Mouse (Mus musculus): Measurements from ENCODE around the gene Gmpr. TPM values are rescaled to one million over a fixed set of nuclear protein-coding genes. Genes with fewer than 3 reads are reported as not detected.

The Gmpr gene
- polyA plus RNA-seq, 1 experiment from 2014 or later = 23.4 TPM

- Histone ChIP-seq H3K4me3 (ENCODE audit: low read length) (no peak overlapping the region), H3K27ac (ENCODE audit: low read length) (no peak overlapping the region), H3K36me3 (ENCODE audit: control insufficient read depth, insufficient read depth, low read length) (peaks cover 3% of the 10 kb centered on the region; the same call in 1 of the 2 replicates), H3K27me3 (ENCODE audit: control insufficient read depth, insufficient read depth, low read depth, low read length) (no peaks in the 10 kb centered on the region), H3K4me1 (replicated peaks; ENCODE audit: control insufficient read depth, insufficient read depth, low read length) (peaks cover 11% of the 10 kb centered on the region), H3K9me3 (ENCODE audit: control insufficient read depth, low read length) (no peaks in the 10 kb centered on the region), H3K9ac (ENCODE audit: low read length) (no peak overlapping the region), H3K4me2 (ENCODE audit: low read depth, low read length) (no peak overlapping the region)
- 0 out of 2 replicates have a peak, but pooled peaks have one; percentile 20 for ATAC-seq (ENCODE audit: low read depth)
- 1% methylated on average over 6 of the region's 6 CpGs for WGBS
Observed at GRCm38 (mm10) chr13:45571795-45572262, 64.6 kb downstream of the Gmpr start.

GRCm38 (mm10) chr13:45572768-45573167, 65.5 kb downstream of the Gmpr start:
- no peaks in the 10 kb centered on the region for H3K27me3 ChIP-seq (ENCODE audit: control insufficient read depth, insufficient read depth, low read depth, low read length)
- H3K36me3 ChIP-seq (ENCODE audit: control insufficient read depth, insufficient read depth, low read length) = no peaks in the 10 kb centered on the region
- ATAC-seq (ENCODE audit: low read depth) = no peak
- H3K9me3 ChIP-seq (ENCODE audit: control insufficient read depth, low read length) = no peaks in the 10 kb centered on the region
- WGBS = 20% methylated on average over 4 of the region's 4 CpGs
- H3K4me2 ChIP-seq (ENCODE audit: low read depth, low read length) = no peak overlapping the region
- H3K4me1 ChIP-seq (replicated peaks; ENCODE audit: control insufficient read depth, insufficient read depth, low read length) = peaks cover 14% of the 10 kb centered on the region
- H3K9ac ChIP-seq (ENCODE audit: low read length) = no peak overlapping the region
- H3K27ac ChIP-seq (ENCODE audit: low read length) = no peak overlapping the region
- H3K4me3 ChIP-seq (ENCODE audit: low read length) = no peak overlapping the region

- no peaks in the 10 kb centered on the region for H3K36me3 ChIP-seq (ENCODE audit: control insufficient read depth, insufficient read depth, low read length)
- H3K4me3 ChIP-seq (ENCODE audit: low read length) = no peak overlapping the region
- peak overlapping the region; percentile 76 for H3K27ac ChIP-seq (ENCODE audit: low read length)
- peaks cover 28% of the 10 kb centered on the region for H3K4me1 ChIP-seq (replicated peaks; ENCODE audit: control insufficient read depth, insufficient read depth, low read length)
- peak; percentile 55; the same call in 1 of the 2 replicates for ATAC-seq (ENCODE audit: low read depth)
- H3K9me3 ChIP-seq (ENCODE audit: control insufficient read depth, low read length) = no peaks in the 10 kb centered on the region
- no peak overlapping the region for H3K9ac ChIP-seq (ENCODE audit: low read length)
- no peak overlapping the region for H3K4me2 ChIP-seq (ENCODE audit: low read depth, low read length)
- no peaks in the 10 kb centered on the region for H3K27me3 ChIP-seq (ENCODE audit: control insufficient read depth, insufficient read depth, low read depth, low read length)
- 36% methylated on average over 4 of the region's 4 CpGs for WGBS
Observed at GRCm38 (mm10) chr13:45576185-45576584, 68.9 kb downstream of the Gmpr start.

GRCm38 (mm10) chr13:45577366-45577765, 70.1 kb downstream of the Gmpr start:
- Histone ChIP-seq H3K9ac (ENCODE audit: low read length) (no peak overlapping the region), H3K36me3 (ENCODE audit: control insufficient read depth, insufficient read depth, low read length) (no peaks in the 10 kb centered on the region), H3K4me1 (replicated peaks; ENCODE audit: control insufficient read depth, insufficient read depth, low read length) (peaks cover 25% of the 10 kb centered on the region), H3K27ac (ENCODE audit: low read length) (no peak overlapping the region), H3K4me2 (ENCODE audit: low read depth, low read length) (no peak overlapping the region), H3K27me3 (ENCODE audit: control insufficient read depth, insufficient read depth, low read depth, low read length) (no peaks in the 10 kb centered on the region), H3K9me3 (ENCODE audit: control insufficient read depth, low read length) (no peaks in the 10 kb centered on the region), H3K4me3 (ENCODE audit: low read length) (no peak overlapping the region)
- WGBS = 46% methylated on average over 5 of the region's 5 CpGs
- peak; percentile 12; the same call in 1 of the 2 replicates for ATAC-seq (ENCODE audit: low read depth)

GRCm38 (mm10) chr13:45577784-45578183, 70.5 kb downstream of the Gmpr start:
- whole genome bisulfite sequencing = 20% methylated on average over 2 of the region's 2 CpGs
- ATAC-seq (ENCODE audit: low read depth) = peak; percentile 45

GRCm38 (mm10) chr13:45579751-45580150, 72.5 kb downstream of the Gmpr start:
- no peak overlapping the region for H3K4me3 ChIP-seq (ENCODE audit: low read length)
- WGBS = 41% methylated on average over 3 of the region's 3 CpGs
- H3K4me1 ChIP-seq (replicated peaks; ENCODE audit: control insufficient read depth, insufficient read depth, low read length) = peaks cover 28% of the 10 kb centered on the region
- H3K27me3 ChIP-seq (ENCODE audit: control insufficient read depth, insufficient read depth, low read depth, low read length) = no peaks in the 10 kb centered on the region
- H3K9ac ChIP-seq (ENCODE audit: low read length) = no peak overlapping the region
- no peaks in the 10 kb centered on the region for H3K9me3 ChIP-seq (ENCODE audit: control insufficient read depth, low read length)
- ATAC-seq (ENCODE audit: low read depth) = peak; percentile 82
- H3K27ac ChIP-seq (ENCODE audit: low read length) = peak overlapping the region; percentile 51
- no peaks in the 10 kb centered on the region for H3K36me3 ChIP-seq (ENCODE audit: control insufficient read depth, insufficient read depth, low read length)
- no peak overlapping the region for H3K4me2 ChIP-seq (ENCODE audit: low read depth, low read length)

More at GRCm38 (mm10) chr13:45577784-45578183, 70.5 kb downstream of the Gmpr start:
- no peaks in the 10 kb centered on the region for H3K36me3 ChIP-seq (ENCODE audit: control insufficient read depth, insufficient read depth, low read length)
- no peaks in the 10 kb centered on the region for H3K27me3 ChIP-seq (ENCODE audit: control insufficient read depth, insufficient read depth, low read depth, low read length)
- no peak overlapping the region for H3K4me3 ChIP-seq (ENCODE audit: low read length)
- no peak overlapping the region for H3K9ac ChIP-seq (ENCODE audit: low read length)
- H3K27ac ChIP-seq (ENCODE audit: low read length) = no peak overlapping the region
- H3K9me3 ChIP-seq (ENCODE audit: control insufficient read depth, low read length) = no peaks in the 10 kb centered on the region
- H3K4me2 ChIP-seq (ENCODE audit: low read depth, low read length) = no peak overlapping the region
- peaks cover 28% of the 10 kb centered on the region for H3K4me1 ChIP-seq (replicated peaks; ENCODE audit: control insufficient read depth, insufficient read depth, low read length)

- ATAC-seq (ENCODE audit: low read depth) = no peak
Observed at GRCm38 (mm10) chr13:45582294-45582693, 75.0 kb downstream of the Gmpr start.

GRCm38 (mm10) chr13:45583061-45583460, 75.8 kb downstream of the Gmpr start:
- H3K27me3 ChIP-seq (ENCODE audit: control insufficient read depth, insufficient read depth, low read depth, low read length) = no peaks in the 10 kb centered on the region
- no peak overlapping the region for H3K27ac ChIP-seq (ENCODE audit: low read length)
- no peak overlapping the region for H3K4me3 ChIP-seq (ENCODE audit: low read length)
- H3K4me2 ChIP-seq (ENCODE audit: low read depth, low read length) = no peak overlapping the region
- ATAC-seq (ENCODE audit: low read depth) = no peak
- H3K9ac ChIP-seq (ENCODE audit: low read length) = no peak overlapping the region
- H3K36me3 ChIP-seq (ENCODE audit: control insufficient read depth, insufficient read depth, low read length) = no peaks in the 10 kb centered on the region
- H3K4me1 ChIP-seq (replicated peaks; ENCODE audit: control insufficient read depth, insufficient read depth, low read length) = peaks cover 17% of the 10 kb centered on the region
- WGBS = 84% methylated on average over 5 of the region's 5 CpGs
- H3K9me3 ChIP-seq (ENCODE audit: control insufficient read depth, low read length) = no peaks in the 10 kb centered on the region

More at GRCm38 (mm10) chr13:45582294-45582693, 75.0 kb downstream of the Gmpr start:
- Histone ChIP-seq H3K9me3 (ENCODE audit: control insufficient read depth, low read length) (no peaks in the 10 kb centered on the region), H3K4me2 (ENCODE audit: low read depth, low read length) (no peak overlapping the region), H3K27me3 (ENCODE audit: control insufficient read depth, insufficient read depth, low read depth, low read length) (no peaks in the 10 kb centered on the region), H3K36me3 (ENCODE audit: control insufficient read depth, insufficient read depth, low read length) (no peaks in the 10 kb centered on the region), H3K4me1 (replicated peaks; ENCODE audit: control insufficient read depth, insufficient read depth, low read length) (peaks cover 21% of the 10 kb centered on the region), H3K9ac (ENCODE audit: low read length) (no peak overlapping the region), H3K27ac (ENCODE audit: low read length) (no peak overlapping the region), H3K4me3 (ENCODE audit: low read length) (no peak overlapping the region)
- WGBS = 52% methylated on average over 12 of the region's 12 CpGs

- H3K4me2 ChIP-seq (ENCODE audit: low read depth, low read length) = no peak overlapping the region
- H3K9ac ChIP-seq (ENCODE audit: low read length) = no peak overlapping the region
- no peaks in the 10 kb centered on the region for H3K9me3 ChIP-seq (ENCODE audit: control insufficient read depth, low read length)
- no peaks in the 10 kb centered on the region for H3K27me3 ChIP-seq (ENCODE audit: control insufficient read depth, insufficient read depth, low read depth, low read length)
- H3K27ac ChIP-seq (ENCODE audit: low read length) = no peak overlapping the region
- H3K36me3 ChIP-seq (ENCODE audit: control insufficient read depth, insufficient read depth, low read length) = no peaks in the 10 kb centered on the region
- H3K4me1 ChIP-seq (replicated peaks; ENCODE audit: control insufficient read depth, insufficient read depth, low read length) = peaks cover 4% of the 10 kb centered on the region
- H3K4me3 ChIP-seq (ENCODE audit: low read length) = no peak overlapping the region
- ATAC-seq (ENCODE audit: low read depth) = no peak
Observed at GRCm38 (mm10) chr13:45590898-45591297, 83.7 kb downstream of the Gmpr start.

GRCm38 (mm10) chr13:45593914-45594313, 86.7 kb downstream of the Gmpr start:
- no peak overlapping the region for H3K9ac ChIP-seq (ENCODE audit: low read length)
- H3K4me2 ChIP-seq (ENCODE audit: low read depth, low read length) = no peak overlapping the region
- no peaks in the 10 kb centered on the region for H3K36me3 ChIP-seq (ENCODE audit: control insufficient read depth, insufficient read depth, low read length)
- H3K9me3 ChIP-seq (ENCODE audit: control insufficient read depth, low read length) = no peaks in the 10 kb centered on the region
- no peak overlapping the region for H3K4me3 ChIP-seq (ENCODE audit: low read length)
- H3K27ac ChIP-seq (ENCODE audit: low read length) = no peak overlapping the region; the same call in 1 of the 2 replicates
- no peaks in the 10 kb centered on the region for H3K27me3 ChIP-seq (ENCODE audit: control insufficient read depth, insufficient read depth, low read depth, low read length)
- peaks cover 4% of the 10 kb centered on the region for H3K4me1 ChIP-seq (replicated peaks; ENCODE audit: control insufficient read depth, insufficient read depth, low read length)
- no peak; the same call in 1 of the 2 replicates for ATAC-seq (ENCODE audit: low read depth)
- 24% methylated on average over 1 of the region's 1 CpGs for WGBS
